Mouse (Mus musculus) small intestine, adult 2 months (tissue): Measurements from ENCODE around the gene Atp2b2. TPM values are rescaled to one million over a fixed set of nuclear protein-coding genes. Genes with fewer than 3 reads are reported as not detected.

ENCODE experiments used
- H3K27ac ChIP-seq: fragments of 200-500 bp; 2 replicates; pipeline ENCODE4 v1.5.1; 2012; ENCODE audit warnings: low read depth, low read length, control low read depth, inconsistent platforms; ENCODE audit not compliant: insufficient read depth
- H3K27me3 ChIP-seq: fragments of 200-500 bp; 2 replicates; pipeline ENCODE4 v1.6.1; 2012; ENCODE audit warnings: mild to moderate bottlenecking, moderate library complexity, low read length, inconsistent platforms; ENCODE audit not compliant: control insufficient read depth, insufficient read depth
- H3K36me3 ChIP-seq: fragments of 200-500 bp; 2 replicates; pipeline ENCODE4 v1.6.1; 2012; ENCODE audit warnings: mild to moderate bottlenecking, low read length, control low read depth, inconsistent platforms; ENCODE audit not compliant: control insufficient read depth, insufficient read depth
- H3K4me1 ChIP-seq: fragments of 200-500 bp; 2 replicates; pipeline ENCODE4 v1.6.1; 2012; ENCODE audit warnings: low read length, inconsistent platforms, mixed read lengths; ENCODE audit not compliant: control insufficient read depth, insufficient read depth, insufficient read length
- H3K4me3 ChIP-seq: fragments of 200-500 bp; 2 replicates; pipeline ENCODE4 v1.5.1; 2012; ENCODE audit warnings: low read depth, mild to moderate bottlenecking, control low read depth, inconsistent platforms, low read length, moderate library complexity
- CTCF ChIP-seq: fragments of 200-500 bp; IDR thresholded peaks from 2 replicates; pipeline ENCODE4 v1.5.1; 2012; ENCODE audit warnings: low read depth, mild to moderate bottlenecking, control low read depth, inconsistent platforms, low read length, moderate library complexity, mixed read lengths; ENCODE audit not compliant: insufficient replicate concordance, insufficient read length; ENCODE audit errors: extremely low read depth
- POLR2A ChIP-seq: fragments of 200-500 bp; IDR thresholded peaks from 2 replicates; pipeline ENCODE4 v1.6.1; 2012; ENCODE audit warnings: low read depth, mild to moderate bottlenecking, control low read depth, inconsistent platforms, low read length, moderate library complexity
- WGBS: fragments of 180-500 bp; shearing (Covaris S2); methylation state at CpG from one replicate; pipeline ENCODE4 v1.1.7; 2018; 5-methylcytosine and 5-hydroxymethylcytosine counted together
- polyA plus RNA-seq: library from polyadenylated mRNA; depleted of rRNA; stranded (reverse); fragments of >200 nt; gene quantifications from 2 replicates; pipeline ENCODE4 v1.2.3, GENCODE M21; 2012

The Atp2b2 gene
- polyA plus RNA-seq, 1 experiment, result 0.42 TPM

DNA sequence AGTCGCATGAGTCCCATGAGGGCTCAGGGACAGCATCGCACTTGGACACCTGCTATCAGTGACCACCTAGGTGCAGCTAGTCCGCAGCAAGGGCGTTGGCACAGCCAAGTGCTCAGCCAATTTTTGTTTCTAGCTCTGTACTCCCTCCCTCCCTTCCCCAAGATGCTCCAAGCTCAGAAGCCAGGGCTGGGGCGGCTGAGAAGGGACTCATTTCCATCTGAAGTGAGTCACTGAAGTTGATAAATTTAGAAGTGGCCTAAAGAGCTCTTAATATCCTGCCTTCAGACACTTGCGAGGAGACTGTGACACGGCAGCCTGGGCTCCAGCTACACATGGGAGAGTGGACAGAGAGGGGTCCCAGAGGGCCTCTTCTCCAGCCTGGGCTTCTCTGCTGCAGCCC, 160.0 kb downstream of the Atp2b2 start:
- TF ChIP-seq CTCF (no peak), POLR2A (no peak)
- Histone ChIP-seq H3K4me3 (no peak overlapping the region), H3K4me1 (no peaks in the 10 kb centered on the region), H3K27me3 (no peaks in the 10 kb centered on the region), H3K36me3 (no peaks in the 10 kb centered on the region), H3K27ac (no peak overlapping the region)
- 71% methylated on average over 7 of the region's 7 CpGs for WGBS

DNA sequence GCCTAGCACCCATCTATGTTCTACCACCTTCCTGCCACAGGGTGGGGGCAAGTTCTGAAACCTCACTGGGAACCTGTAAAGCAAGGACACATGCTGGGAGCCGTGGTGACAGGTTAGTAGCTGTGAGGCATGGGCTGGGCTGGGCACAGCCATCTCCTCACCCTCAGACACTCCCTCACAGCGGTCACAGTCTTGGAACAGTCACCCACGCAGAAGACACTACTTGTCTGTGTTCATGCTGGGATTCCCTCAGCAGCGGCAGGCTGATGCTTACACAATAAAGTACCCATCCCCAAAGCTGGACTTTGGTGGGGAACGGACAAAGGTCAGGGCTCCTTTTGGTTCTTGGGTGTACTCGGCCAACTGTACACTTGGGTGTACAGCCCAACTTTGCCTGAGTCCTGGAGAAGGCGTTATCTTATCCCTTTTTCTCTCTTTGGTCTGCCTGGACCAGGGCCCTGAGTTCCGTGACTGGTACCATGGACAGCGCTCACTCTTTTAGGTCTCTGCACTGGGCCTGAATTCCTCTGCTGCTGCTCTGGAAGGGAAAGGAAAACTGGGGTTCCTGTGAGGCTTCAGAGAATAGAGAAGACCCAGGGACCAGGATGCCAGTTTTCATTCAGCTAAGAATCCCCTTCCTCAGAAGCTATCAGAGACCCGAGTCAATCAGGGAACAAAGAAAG, 160.7 kb downstream of the Atp2b2 start:
- TF ChIP-seq POLR2A, result no peak
- TF ChIP-seq CTCF, result no peak
- Histone ChIP-seq H3K36me3 (no peaks in the 10 kb centered on the region), H3K4me1 (no peaks in the 10 kb centered on the region), H3K27ac (no peak overlapping the region), H3K4me3 (no peak overlapping the region), H3K27me3 (no peaks in the 10 kb centered on the region)
- 46% methylated on average over 10 of the region's 10 CpGs for WGBS

DNA sequence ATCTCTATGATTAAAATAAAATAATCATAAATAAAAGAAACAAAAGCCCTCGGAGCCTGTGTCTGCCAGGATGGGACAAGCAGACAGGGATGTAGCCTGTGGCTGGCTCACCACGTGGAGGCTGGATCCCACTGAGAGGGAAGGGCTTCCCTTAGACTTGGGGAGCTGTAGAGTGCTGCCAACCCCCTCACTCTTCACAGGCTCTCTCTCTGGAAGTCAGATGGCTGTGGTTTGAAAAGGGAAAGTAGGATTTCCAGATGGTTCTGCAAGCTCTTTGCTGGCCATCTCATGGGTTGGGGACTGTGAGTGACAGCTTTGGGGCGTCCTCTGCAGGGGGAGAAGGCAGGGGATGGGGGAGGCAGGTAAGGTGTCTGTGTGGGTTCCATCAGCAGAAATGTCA, 163.0 kb downstream of the Atp2b2 start:
- TF ChIP-seq POLR2A, result no peak
- no peaks in the 10 kb centered on the region for H3K27me3 ChIP-seq
- H3K4me3 ChIP-seq, result no peak overlapping the region
- H3K4me1 ChIP-seq, result no peaks in the 10 kb centered on the region
- WGBS, result 54% methylated on average over 3 of the region's 3 CpGs
- H3K27ac ChIP-seq, result no peak overlapping the region
- H3K36me3 ChIP-seq, result no peaks in the 10 kb centered on the region

DNA sequence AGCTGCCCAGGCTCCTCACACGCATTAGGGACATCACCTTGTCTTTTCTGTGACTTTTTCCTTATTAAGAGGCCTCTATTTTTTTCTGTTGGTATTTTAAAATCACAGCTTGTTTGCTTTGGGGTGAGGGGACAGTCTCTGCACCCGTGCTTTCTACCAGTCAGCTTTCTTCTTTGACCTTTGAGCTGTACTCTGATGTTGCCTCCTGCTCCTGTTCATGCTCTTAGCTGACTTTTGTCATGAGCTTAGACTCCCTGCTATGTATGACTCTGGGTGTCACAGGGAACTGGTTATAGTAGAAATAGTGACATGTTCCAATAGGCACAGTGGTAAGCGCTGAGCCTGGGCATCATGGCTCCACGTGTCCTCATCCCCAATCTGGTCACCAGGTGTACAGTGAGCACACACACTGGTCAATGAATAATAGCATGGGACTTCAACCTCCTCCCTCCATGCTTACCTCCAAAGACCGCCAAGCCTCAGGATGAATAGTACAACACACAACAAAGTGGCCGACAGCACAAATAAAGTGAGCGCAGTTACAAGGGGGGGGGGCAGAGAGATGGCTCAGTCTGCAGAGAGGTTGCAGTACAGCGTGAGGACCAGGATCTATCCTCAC, 163.8 kb downstream of the Atp2b2 start:
- no peaks in the 10 kb centered on the region for H3K4me1 ChIP-seq
- no peak overlapping the region for H3K4me3 ChIP-seq
- H3K36me3 ChIP-seq, result no peaks in the 10 kb centered on the region
- TF ChIP-seq CTCF, result no peak
- TF ChIP-seq POLR2A, result no peak
- no peak overlapping the region for H3K27ac ChIP-seq
- no peaks in the 10 kb centered on the region for H3K27me3 ChIP-seq
- WGBS, result 74% methylated on average over 8 of the region's 8 CpGs

DNA sequence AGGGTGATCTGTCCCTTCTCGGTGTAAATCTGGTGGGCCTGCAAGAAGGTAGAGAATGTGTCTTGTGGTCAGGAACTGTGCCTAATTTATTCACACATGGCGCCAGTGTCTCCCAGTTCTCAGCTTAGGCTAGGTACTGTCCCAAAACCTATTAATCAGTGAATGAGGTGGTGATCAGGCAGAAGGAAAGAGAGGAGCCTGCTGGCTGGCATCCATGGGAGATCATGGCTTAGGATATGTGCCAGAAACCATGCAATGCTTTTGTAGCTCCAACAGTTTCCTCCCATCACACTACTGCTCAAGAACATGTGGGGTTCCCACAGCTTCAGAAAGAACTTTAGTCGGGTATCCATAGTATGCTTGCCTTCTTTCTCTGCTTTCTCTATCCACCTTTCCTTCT, 165.8 kb downstream of the Atp2b2 start:
- TF ChIP-seq POLR2A (no peak), CTCF (no peak)
- Histone ChIP-seq H3K27ac (no peak overlapping the region), H3K4me3 (no peak overlapping the region), H3K4me1 (no peaks in the 10 kb centered on the region), H3K27me3 (no peaks in the 10 kb centered on the region), H3K36me3 (no peaks in the 10 kb centered on the region)
- WGBS, result 75% methylated on average over 3 of the region's 3 CpGs

DNA sequence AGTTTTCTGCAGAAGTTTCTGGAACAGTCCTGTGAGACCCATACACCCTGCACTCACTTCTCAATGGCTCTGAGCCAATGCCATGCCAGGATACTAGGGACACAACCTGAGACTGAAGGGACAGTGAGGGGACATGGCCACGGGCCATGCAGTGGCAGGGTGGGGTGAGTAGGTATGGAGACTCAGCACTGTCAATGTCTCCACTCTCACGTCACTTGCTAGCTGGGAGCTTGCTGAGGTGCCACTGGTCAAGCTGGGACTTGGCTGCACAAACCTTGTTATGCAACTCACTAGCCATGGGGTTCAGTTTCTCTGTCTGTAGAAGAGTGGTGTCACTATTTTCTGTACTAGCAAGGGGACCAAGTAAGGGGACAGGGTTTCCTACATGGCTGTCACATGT, 167.2 kb downstream of the Atp2b2 start:
- H3K4me3 ChIP-seq, result no peak overlapping the region
- 70% methylated on average over 2 of the region's 2 CpGs for WGBS
- H3K36me3 ChIP-seq, result no peaks in the 10 kb centered on the region
- no peaks in the 10 kb centered on the region for H3K4me1 ChIP-seq
- no peaks in the 10 kb centered on the region for H3K27me3 ChIP-seq
- TF ChIP-seq POLR2A, result no peak
- no peak for TF ChIP-seq CTCF
- H3K27ac ChIP-seq, result no peak overlapping the region

DNA sequence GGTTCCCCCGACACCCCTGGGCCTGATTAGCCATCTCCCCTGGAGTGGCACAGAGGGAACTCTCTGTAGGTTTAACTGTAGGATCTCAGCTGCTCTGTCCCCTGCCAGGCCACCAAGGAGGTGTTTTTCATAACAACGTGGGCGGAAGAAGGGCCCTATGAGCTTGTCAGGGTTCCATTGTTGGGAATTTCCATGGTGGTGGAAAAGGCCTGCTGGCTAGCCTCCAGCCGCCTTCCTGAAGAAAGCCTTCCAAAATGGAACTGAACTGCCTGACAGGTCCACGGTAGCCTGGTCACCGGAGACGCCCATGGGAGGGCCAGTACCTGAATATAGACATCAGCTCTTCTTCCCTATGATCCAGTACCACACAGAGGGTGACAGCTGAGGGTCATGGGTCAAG, 169.8 kb downstream of the Atp2b2 start:
- Histone ChIP-seq H3K4me1 (no peaks in the 10 kb centered on the region), H3K27ac (no peak overlapping the region), H3K4me3 (no peak overlapping the region), H3K36me3 (no peaks in the 10 kb centered on the region), H3K27me3 (no peaks in the 10 kb centered on the region)
- WGBS, result 75% methylated on average over 7 of the region's 7 CpGs
- TF ChIP-seq CTCF (no peak), POLR2A (no peak)
